Mouse (Mus musculus): ENCODE results near the gene Dgcr8.

Dgcr8 gene

GRCm38 (mm10) chr16:18218580-18218996, 70.5 kb downstream of the Dgcr8 start:
- no peak for DNase-seq

DNA sequence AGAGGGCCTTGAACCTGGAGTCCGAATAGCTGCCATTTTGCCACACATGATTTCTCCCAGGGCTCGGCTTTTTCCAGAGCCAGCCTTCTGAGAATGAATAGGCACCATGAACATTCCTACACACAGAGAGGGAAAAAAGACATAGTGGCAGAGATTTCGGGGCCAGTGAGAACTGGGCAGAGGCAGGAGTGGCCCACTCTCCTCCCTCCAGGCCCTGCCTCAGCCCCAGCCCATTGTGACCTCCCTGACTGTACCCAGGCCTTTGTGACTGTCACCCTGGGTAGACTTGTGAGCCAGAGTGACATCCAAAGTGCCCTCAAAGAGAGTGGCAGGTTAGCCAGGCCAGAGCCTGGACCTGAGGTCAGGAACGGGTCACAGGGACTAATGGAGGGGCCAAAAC, 71.5 kb downstream of the Dgcr8 start, which contains the start of gene Ccdc188:
Ccdc188 (plus strand) TSS at position 301 of the 400 bp plus-strand sequence.
- DNase-seq, result no peak

- DNase-seq, result no peak
These were observed 74.2 kb downstream of the Dgcr8 start for GRCm38 (mm10) chr16:18214858-18215257.

DNA sequence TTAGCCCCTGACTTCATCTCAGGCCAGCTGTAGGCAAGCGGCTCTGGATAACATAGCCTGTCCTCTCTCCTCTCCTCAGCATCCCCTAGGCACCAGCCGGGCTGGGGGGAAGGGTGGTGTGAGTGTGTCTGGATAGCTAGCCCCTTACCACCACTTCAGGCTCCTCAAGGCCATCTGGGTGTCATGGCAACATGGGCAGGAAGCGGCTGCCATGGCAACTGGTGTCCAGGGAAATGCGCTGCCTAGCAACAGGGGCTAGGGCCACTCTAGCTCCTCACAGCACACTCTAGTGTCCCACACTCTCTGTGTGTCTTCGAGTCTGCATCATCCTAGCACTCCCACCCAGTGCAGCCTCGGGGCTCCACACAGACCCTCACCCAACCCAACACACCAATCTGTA, 75.4 kb downstream of the Dgcr8 start:
- no peak for DNase-seq

DNA sequence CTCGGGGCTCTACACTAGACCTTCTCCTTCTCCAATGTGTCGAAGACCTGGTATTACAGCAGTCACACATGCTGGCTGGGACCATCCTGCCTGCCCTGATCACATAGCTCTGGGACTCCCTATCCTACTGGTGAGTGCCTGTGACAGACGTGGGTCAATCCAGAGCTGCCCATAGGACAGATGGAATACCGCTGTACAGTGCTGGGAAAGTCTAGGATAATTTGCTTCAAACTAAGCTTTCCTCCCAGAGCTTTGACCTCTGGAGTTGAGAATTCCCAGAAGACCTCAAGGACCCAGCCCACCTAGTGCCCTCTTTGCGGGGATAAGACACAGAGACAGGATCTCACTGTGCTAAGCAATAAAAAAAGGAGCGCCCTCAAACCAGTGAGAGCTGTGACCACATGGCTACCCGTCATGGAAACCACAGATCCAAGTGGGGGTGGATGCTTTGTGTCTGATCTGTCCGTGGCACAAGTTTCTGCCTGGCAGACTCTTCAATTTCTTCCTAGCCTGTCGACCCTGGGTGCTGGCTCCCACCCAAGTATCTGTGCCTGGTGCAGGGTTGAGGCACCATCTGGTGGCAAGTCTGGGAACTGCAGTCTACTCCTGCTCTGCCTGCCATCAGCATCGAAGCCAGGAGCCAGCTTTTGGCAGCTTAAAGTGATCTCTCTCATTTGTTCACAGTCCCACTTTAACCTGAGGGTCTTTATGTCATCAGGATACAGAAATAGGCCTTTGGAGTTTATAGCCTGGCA, 77.5 kb downstream of the Dgcr8 start:
- peak; percentile 78 for DNase-seq

- peak; percentile 60 for DNase-seq
These were observed 78.2 kb downstream of the Dgcr8 start for GRCm38 (mm10) chr16:18210701-18211416.

Measured in liver (tissue).